Comparison of ENCODE assay signal across 10 mouse cellular contexts in genomic region chr5:92498661-92499060, GRCm38 (mm10). TPM values are rescaled to one million over a fixed set of nuclear protein-coding genes. Genes with fewer than 3 reads are reported as not detected.
A peak's percentile ranks its signal among the peaks of the same experiment; 100 is the strongest.
DNase-seq lines count a peak whose midpoint lies in the region; ATAC-seq and TF ChIP-seq lines count a peak whose summit lies in the region.
"Had no signal": no experiment of that assay in that cellular context is flagged by ENCODE, and none has a peak within 500 bp of the region (broad histone marks: within the 10 kb centered on the region; RNA-seq: fewer than 3 reads in every experiment).

No protein-coding gene starts in this region.

- no peak for TF ChIP-seq EP300 in ES-Bruce4 (IDR thresholded peaks at IDR 0.05; ENCODE audit: insufficient read depth, low read depth, low read length)

- H3K4me2 ChIP-seq in embryonic facial prominence, embryonic 14.5 days (ENCODE audit: low read depth, low read length) = no peak overlapping the region
- H3K4me2 ChIP-seq in hindbrain, embryonic 12.5 days (replicated peaks) = no peak overlapping the region
- H3K4me2 ChIP-seq in limb, embryonic 14.5 days (replicated peaks; ENCODE audit: low read depth, low read length, severe bottlenecking) = no peak overlapping the region

- H3K27me3 ChIP-seq in ES-Bruce4 (ENCODE audit: control insufficient read depth, insufficient read depth, low read length, poor library complexity, severe bottlenecking) = no peaks in the 10 kb centered on the region
- H3K27me3 ChIP-seq in embryonic facial prominence, embryonic 14.5 days (replicated peaks; ENCODE audit: control insufficient read depth, insufficient read depth, low read length) = no peaks in the 10 kb centered on the region
- H3K27me3 ChIP-seq in hindbrain, embryonic 12.5 days = no peaks in the 10 kb centered on the region
- H3K27me3 ChIP-seq in limb, embryonic 14.5 days (ENCODE audit: control insufficient read depth, insufficient read depth, low read length) = no peaks in the 10 kb centered on the region

- 39% methylated on average over 5 of the region's 5 CpGs for WGBS in embryonic facial prominence, embryonic 14.5 days
- 44% methylated on average over 5 of the region's 5 CpGs for WGBS in hindbrain, embryonic 12.5 days
- WGBS in limb, embryonic 14.5 days = 11% methylated on average over 5 of the region's 5 CpGs
- WGBS in olfactory bulb, adult 2 months = 34% methylated on average over 5 of the region's 5 CpGs

- peak overlapping the region; percentile 94 for H3K27ac ChIP-seq in ES-Bruce4 (ENCODE audit: insufficient read depth, low read length)
- H3K27ac ChIP-seq in embryonic facial prominence, embryonic 14.5 days (replicated peaks; ENCODE audit: low read depth, low read length) = no peak overlapping the region
- H3K27ac ChIP-seq in hindbrain, embryonic 12.5 days = peak overlapping the region; percentile 48; the same call in 1 of the 2 replicates
- H3K27ac ChIP-seq in limb, embryonic 14.5 days (replicated peaks; ENCODE audit: low read depth, low read length) = no peak overlapping the region
- H3K27ac ChIP-seq in olfactory bulb, adult 2 months (ENCODE audit: insufficient read depth, low read depth, low read length) = 0 out of 2 replicates have a peak overlapping the region, but pooled peaks have one; percentile 8
- H3K27ac ChIP-seq: liver, embryonic 14.5 days had no signal

- no peak for DNase-seq in cerebellum, postnatal 4 days (ENCODE audit: low spot score in 2 of 2)
- peak; percentile 86 for DNase-seq in embryonic facial prominence, embryonic 14.5 days (ENCODE audit: low spot score)
- DNase-seq in limb, embryonic 14.5 days (ENCODE audit: low spot score) = peak; percentile 64
- no peak for DNase-seq in left cerebral cortex, adult 18-20 months (ENCODE audit: low spot score in 2 of 2)

- peaks cover 7% of the 10 kb centered on the region; the same call in 1 of the 2 replicates for H3K36me3 ChIP-seq in ES-Bruce4 (ENCODE audit: control insufficient read depth, insufficient read depth, low read length, poor library complexity, severe bottlenecking)
- H3K36me3 ChIP-seq in embryonic facial prominence, embryonic 14.5 days (ENCODE audit: control insufficient read depth, insufficient read depth, low read length) = no peaks in the 10 kb centered on the region
- H3K36me3 ChIP-seq in hindbrain, embryonic 12.5 days = no peaks in the 10 kb centered on the region
- no peaks in the 10 kb centered on the region for H3K36me3 ChIP-seq in limb, embryonic 14.5 days (ENCODE audit: control insufficient read depth, insufficient read depth, low read length)

- peaks cover 2% of the 10 kb centered on the region for H3K4me1 ChIP-seq in ES-Bruce4 (ENCODE audit: control insufficient read depth, insufficient read depth, low read length)
- peaks cover 18% of the 10 kb centered on the region for H3K4me1 ChIP-seq in embryonic facial prominence, embryonic 14.5 days (ENCODE audit: control insufficient read depth, insufficient read depth, low read length)
- peaks cover 34% of the 10 kb centered on the region for H3K4me1 ChIP-seq in hindbrain, embryonic 12.5 days
- peaks cover 6% of the 10 kb centered on the region; the same call in 1 of the 2 replicates for H3K4me1 ChIP-seq in limb, embryonic 14.5 days (ENCODE audit: control insufficient read depth, insufficient read depth, low read length)
- peaks cover 20% of the 10 kb centered on the region for H3K4me1 ChIP-seq in olfactory bulb, adult 2 months (ENCODE audit: control insufficient read depth, insufficient read depth, low read length)

- no peak for TF ChIP-seq CTCF in ES-Bruce4 (IDR thresholded peaks at IDR 0.05; ENCODE audit: low read depth, low read length)
- TF ChIP-seq CTCF in olfactory bulb, adult 2 months (IDR thresholded peaks at IDR 0.05; ENCODE audit: insufficient read depth, low read depth, low read length) = no peak

- no peak for TF ChIP-seq POLR2A in ES-Bruce4 (IDR thresholded peaks at IDR 0.05; ENCODE audit: insufficient read depth, low read length)
- TF ChIP-seq POLR2A in limb, embryonic 14.5 days (IDR thresholded peaks at IDR 0.05; ENCODE audit: borderline replicate concordance, extremely low read depth, insufficient read depth, insufficient read length) = no peak
- no peak for TF ChIP-seq POLR2A in olfactory bulb, adult 2 months (IDR thresholded peaks at IDR 0.05; ENCODE audit: insufficient read depth, low read depth, low read length)

- peak; percentile 63; the same call in 1 of the 2 replicates for ATAC-seq in cerebellum, adult (ENCODE audit: insufficient number of reproducible peaks, low FRiP score, low TSS enrichment)
- ATAC-seq in embryonic facial prominence, embryonic 14.5 days (ENCODE audit: low read depth) = peak; percentile 64; the same call in 1 of the 2 replicates
- ATAC-seq in hindbrain, embryonic 12.5 days (ENCODE audit: low FRiP score) = peak; percentile 17; the same call in 1 of the 2 replicates
- ATAC-seq in limb, embryonic 14.5 days (ENCODE audit: low FRiP score, low read depth) = no peak

- no peak overlapping the region for H3K9ac ChIP-seq in ES-Bruce4 (ENCODE audit: low read depth, poor library complexity, severe bottlenecking)
- H3K9ac ChIP-seq in embryonic facial prominence, embryonic 14.5 days (ENCODE audit: low read depth, low read length) = no peak overlapping the region
- no peak overlapping the region for H3K9ac ChIP-seq in hindbrain, embryonic 12.5 days
- no peak overlapping the region for H3K9ac ChIP-seq in limb, embryonic 14.5 days (ENCODE audit: low read depth, low read length, severe bottlenecking)
- H3K9ac ChIP-seq: liver, embryonic 14.5 days had no signal

- H3K4me3 ChIP-seq in ES-Bruce4 (ENCODE audit: low read depth, low read length) = no peak overlapping the region
- H3K4me3 ChIP-seq in embryonic facial prominence, embryonic 14.5 days (ENCODE audit: low read depth, low read length) = no peak overlapping the region
- no peak overlapping the region for H3K4me3 ChIP-seq in hindbrain, embryonic 12.5 days
- no peak overlapping the region for H3K4me3 ChIP-seq in limb, embryonic 14.5 days (replicated peaks; ENCODE audit: low read length)
- H3K4me3 ChIP-seq in olfactory bulb, adult 2 months (ENCODE audit: insufficient read depth, low read depth, low read length) = no peak overlapping the region

- H3K9me3 ChIP-seq in ES-Bruce4 (replicated peaks; ENCODE audit: control insufficient read depth, insufficient read depth, low read length, poor library complexity, severe bottlenecking) = no peaks in the 10 kb centered on the region
- no peaks in the 10 kb centered on the region for H3K9me3 ChIP-seq in embryonic facial prominence, embryonic 14.5 days (ENCODE audit: control insufficient read depth, low read length)
- no peaks in the 10 kb centered on the region for H3K9me3 ChIP-seq in hindbrain, embryonic 12.5 days (replicated peaks)
- no peaks in the 10 kb centered on the region for H3K9me3 ChIP-seq in limb, embryonic 14.5 days (ENCODE audit: control insufficient read depth, low read length)

RNA-seq across cellular contexts. Expression of gene Scarb2, which starts 8.0 kb away (rescaled TPM):
- polyA plus RNA-seq in ES-Bruce4 (2011; ENCODE audit: insufficient read depth, insufficient read length, low read depth, missing spikeins) = 62.1 and 62.8 TPM in 2 replicates
- 11.4 and 11.5 TPM in 2 replicates for polyA plus RNA-seq in embryonic facial prominence, embryonic 14.5 days (2014; fragmentation: Nextera tagmentation; extraction: Ambion mirVana)
- polyA plus RNA-seq in hindbrain, embryonic 12.5 days (2016; fragmentation: Nextera tagmentation; extraction: Ambion mirVana) = 16.2 and 17.1 TPM in 2 replicates
- polyA plus RNA-seq in limb, embryonic 14.5 days (2012; rRNA removed) = 29.1 and 30.1 TPM in 2 replicates
- polyA plus RNA-seq in limb, embryonic 14.5 days (2014; fragmentation: Nextera tagmentation; extraction: Ambion mirVana) = 10.7 and 12.3 TPM in 2 replicates
- polyA plus RNA-seq in olfactory bulb, adult 2 months (2012; ENCODE audit: insufficient read depth, insufficient read length, low replicate concordance, missing spikeins) = 78.7 and 130 TPM in 2 replicates
- 10 to 100 TPM; 91.4 to 94.1 TPM for total RNA-seq in left cerebral cortex, adult 18-20 months (2021)

RNA-seq across cellular contexts. Expression of gene Fam47e, which starts 56.2 kb away (rescaled TPM):
- not detected in 2 replicates for polyA plus RNA-seq in ES-Bruce4 (2011; ENCODE audit: insufficient read depth, insufficient read length, low read depth, missing spikeins)
- polyA plus RNA-seq in embryonic facial prominence, embryonic 14.5 days (2014; fragmentation: Nextera tagmentation; extraction: Ambion mirVana) = 0.71 and 2.3 TPM in 2 replicates
- not detected in 2 replicates for polyA plus RNA-seq in hindbrain, embryonic 12.5 days (2016; fragmentation: Nextera tagmentation; extraction: Ambion mirVana)
- 0.09 TPM in 1 of 2 replicates, not detected in the other for polyA plus RNA-seq in limb, embryonic 14.5 days (2012; rRNA removed)
- polyA plus RNA-seq in limb, embryonic 14.5 days (2014; fragmentation: Nextera tagmentation; extraction: Ambion mirVana) = 0.35 TPM in 1 of 2 replicates, not detected in the other
- not detected in 2 replicates for polyA plus RNA-seq in olfactory bulb, adult 2 months (2012; ENCODE audit: insufficient read depth, insufficient read length, low replicate concordance, missing spikeins)
- under 1 TPM in 1 of 2 experiments, not detected in 1; 0.28 TPM for total RNA-seq in left cerebral cortex, adult 18-20 months (2021)
- polyA plus RNA-seq: C2C12 had no signal

Comparison
In these comparisons a context has a peak if more than half of its experiments do, and no peak if none do; other contexts are left out.
1. DNase-seq: peak in embryonic facial prominence, embryonic 14.5 days (single experiment) and limb, embryonic 14.5 days (single experiment); none in cerebellum, postnatal 4 days (0 of 2) and left cerebral cortex, adult 18-20 months (0 of 2).
2. H3K27ac ChIP-seq: peak in ES-Bruce4 (single experiment), hindbrain, embryonic 12.5 days (single experiment) and olfactory bulb, adult 2 months (single experiment); none in embryonic facial prominence, embryonic 14.5 days (single experiment) and limb, embryonic 14.5 days (single experiment).